Mouse (Mus musculus) liver, adult 2 months (tissue): ENCODE results near the gene Smarcd2. TPM values are rescaled to one million over a fixed set of nuclear protein-coding genes. Genes with fewer than 3 reads are reported as not detected.

Experiments
- DNase-seq: peaks from one replicate; pipeline ENCODE4 v3.0.0-alpha.2; 2011; ENCODE audit warnings: low read depth, low spot score; ENCODE audit errors: extremely low read depth
- H3K27ac ChIP-seq: fragments of 200-500 bp; replicated peaks from 2 replicates; pipeline ENCODE4 v1.5.1; 2012; ENCODE audit warnings: low read depth, mild to moderate bottlenecking, control low read depth, inconsistent platforms, low read length; ENCODE audit not compliant: insufficient read depth
- H3K27me3 ChIP-seq: fragments of 200-500 bp; 2 replicates; pipeline ENCODE4 v1.6.1; 2012; ENCODE audit warnings: mild to moderate bottlenecking, moderate library complexity, low read length, inconsistent platforms; ENCODE audit not compliant: control insufficient read depth, insufficient read depth
- H3K36me3 ChIP-seq: fragments of 200-500 bp; 2 replicates; pipeline ENCODE4 v1.6.1; 2012; ENCODE audit warnings: low read length, inconsistent platforms; ENCODE audit not compliant: control insufficient read depth, insufficient read depth
- H3K4me1 ChIP-seq: fragments of 200-500 bp; 2 replicates; pipeline ENCODE4 v1.6.1; 2011; ENCODE audit warnings: low read length; ENCODE audit not compliant: control insufficient read depth, insufficient read depth
- H3K4me3 ChIP-seq: fragments of 200-500 bp; 2 replicates; pipeline ENCODE4 v1.5.1; 2011; ENCODE audit warnings: low read depth, mild to moderate bottlenecking, control low read depth, low read length, moderate library complexity; ENCODE audit not compliant: insufficient read depth
- H3K79me2 ChIP-seq: fragments of 200-500 bp; 2 replicates; pipeline ENCODE4 v1.6.1; 2012; ENCODE audit warnings: inconsistent platforms, mild to moderate bottlenecking, low read length, moderate library complexity; ENCODE audit not compliant: control insufficient read depth, insufficient read depth
- H3K9ac ChIP-seq: fragments of 200-500 bp; 2 replicates; pipeline ENCODE4 v1.6.1; 2012; ENCODE audit warnings: low read depth, mild to moderate bottlenecking, control low read depth, inconsistent platforms, low read length
- CTCF ChIP-seq: fragments of 200-500 bp; IDR thresholded peaks from 2 replicates; pipeline ENCODE4 v1.5.1; 2011; ENCODE audit warnings: low read depth, low read length, control low read depth
- POLR2A ChIP-seq: fragments of 200-500 bp; IDR thresholded peaks from 2 replicates; pipeline ENCODE4 v1.6.1; 2011; ENCODE audit warnings: low read length, control low read depth; ENCODE audit not compliant: insufficient read depth; ENCODE audit errors: extremely low read depth
- WGBS: fragments of 180-500 bp; shearing (Covaris S2); methylation state at CpG from one replicate; pipeline ENCODE4 v1.1.7; 2018; 5-methylcytosine and 5-hydroxymethylcytosine counted together
- polyA plus RNA-seq: library from polyadenylated mRNA; depleted of rRNA; stranded (reverse); fragments of >200 nt; gene quantifications from 2 replicates; pipeline ENCODE4 v1.2.3, GENCODE M21; 2012
- total RNA-seq: library from RNA; depleted of rRNA; stranded (reverse); fragments of >200 nt; gene quantifications from 2 replicates; pipeline ENCODE4 v1.2.3, GENCODE M21; 2014

The Smarcd2 gene
- total and polyA plus RNA-seq, 2 experiments = 67.3 to 70.3 TPM

DNA sequence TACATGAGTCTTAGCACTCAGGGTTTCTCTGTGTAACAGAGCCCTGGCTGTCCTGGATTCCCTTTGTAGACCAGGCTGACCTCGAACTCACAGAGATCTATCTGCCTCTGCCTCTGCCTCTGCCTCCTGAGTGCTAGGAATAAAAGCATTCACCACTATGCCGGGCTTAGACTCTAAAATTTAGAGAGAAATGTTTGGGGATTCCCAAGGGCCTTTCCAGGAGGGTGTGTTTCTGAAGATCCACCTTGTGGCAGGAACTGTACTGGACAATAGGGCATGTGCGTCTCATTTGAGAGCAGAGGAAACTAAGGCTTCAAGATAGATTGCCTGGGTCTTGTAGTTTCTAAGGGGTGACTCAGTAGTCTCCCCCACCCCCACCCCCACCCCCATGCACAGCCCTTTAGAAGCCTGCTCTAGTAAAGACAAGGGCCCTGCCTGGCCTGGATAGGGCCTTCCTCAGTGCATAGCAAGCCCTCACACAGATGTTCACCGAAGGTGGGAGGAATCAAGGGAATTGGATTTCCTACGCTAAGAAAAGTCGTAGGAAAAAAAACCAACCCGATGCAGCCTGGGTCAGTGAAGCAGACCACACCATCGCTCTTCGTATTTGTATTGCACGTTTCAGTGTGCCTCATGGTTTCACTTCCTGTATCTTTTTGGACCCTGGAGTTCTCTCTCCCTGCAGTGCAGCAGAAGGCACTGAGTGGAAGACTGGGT is 32.7 kb upstream of the Smarcd2 start:
- no peaks in the 10 kb centered on the region for H3K79me2 ChIP-seq
- TF ChIP-seq CTCF = no peak
- TF ChIP-seq POLR2A = no peak
- no peaks in the 10 kb centered on the region for H3K27me3 ChIP-seq
- WGBS = 81% methylated on average over 10 of the region's 10 CpGs
- H3K4me1 ChIP-seq = no peaks in the 10 kb centered on the region
- H3K36me3 ChIP-seq = no peaks in the 10 kb centered on the region
- H3K27ac ChIP-seq = no peak overlapping the region
- H3K9ac ChIP-seq = no peak overlapping the region
- no peak overlapping the region for H3K4me3 ChIP-seq
- peak; percentile 7 for DNase-seq

DNA sequence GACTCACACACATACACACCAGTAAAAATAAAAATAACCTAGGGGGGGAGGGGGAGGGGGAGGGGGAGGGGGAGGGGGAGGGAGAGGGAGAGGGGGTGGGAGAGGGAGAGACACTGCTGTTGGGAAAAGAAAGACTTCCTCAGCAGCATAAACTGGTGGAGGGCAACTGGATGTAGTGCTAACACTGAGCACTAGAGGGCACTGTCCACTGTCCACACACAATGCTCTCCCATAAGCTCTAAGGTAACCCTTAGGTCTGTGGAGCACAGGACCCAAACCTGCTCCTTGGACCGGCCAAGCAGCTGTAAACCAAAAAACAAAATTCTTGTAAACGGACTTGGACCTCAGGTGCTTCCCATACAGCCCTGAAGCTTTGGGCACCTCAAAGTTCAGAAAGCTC is 29.9 kb upstream of the Smarcd2 start:
- Histone ChIP-seq H3K27ac (no peak overlapping the region), H3K27me3 (no peaks in the 10 kb centered on the region), H3K79me2 (no peaks in the 10 kb centered on the region), H3K4me3 (no peak overlapping the region), H3K9ac (no peak overlapping the region), H3K36me3 (no peaks in the 10 kb centered on the region), H3K4me1 (no peaks in the 10 kb centered on the region)
- peak; percentile 54 for DNase-seq
- TF ChIP-seq CTCF (peak; percentile 84), POLR2A (no peak)
- 5% methylated on average over 2 of the region's 2 CpGs for WGBS

DNA sequence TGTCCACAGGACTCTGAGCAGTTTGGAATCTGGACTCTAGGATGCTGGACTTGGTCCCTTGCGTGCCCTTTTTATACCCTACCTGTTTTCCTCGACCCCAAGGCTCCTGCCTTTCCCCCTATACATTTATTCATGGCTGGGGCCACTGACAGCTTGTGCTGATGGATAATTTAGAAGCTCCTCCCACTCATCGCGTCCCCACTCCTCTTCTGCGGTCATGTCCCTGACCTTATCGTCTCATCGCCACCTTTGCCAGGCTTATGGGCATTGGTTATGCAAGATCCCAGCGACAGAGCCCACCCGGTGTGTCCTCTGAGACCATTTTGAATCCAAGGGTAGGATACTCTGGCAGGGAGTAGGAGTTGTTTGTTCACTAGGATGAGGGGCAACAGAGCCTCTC is 29.0 kb upstream of the Smarcd2 start, which contains the start of gene Gh:
Gene Gh (minus strand): TSS at position 101 of the 400 bp plus-strand sequence.
- Histone ChIP-seq H3K27ac (no peak within 1 kb of the TSS), H3K36me3 (no peaks in the 10 kb centered on the region), H3K9ac (no peak within 1 kb of the TSS), H3K79me2 (no peaks in the 10 kb centered on the region), H3K4me1 (no peaks in the 10 kb centered on the region), H3K27me3 (no peaks in the 10 kb centered on the region), H3K4me3 (no peak within 1 kb of the TSS)
- no peak for DNase-seq
- 77% methylated on average over 9 of the region's 9 CpGs for WGBS
- TF ChIP-seq POLR2A (no peak), CTCF (no peak)

DNA sequence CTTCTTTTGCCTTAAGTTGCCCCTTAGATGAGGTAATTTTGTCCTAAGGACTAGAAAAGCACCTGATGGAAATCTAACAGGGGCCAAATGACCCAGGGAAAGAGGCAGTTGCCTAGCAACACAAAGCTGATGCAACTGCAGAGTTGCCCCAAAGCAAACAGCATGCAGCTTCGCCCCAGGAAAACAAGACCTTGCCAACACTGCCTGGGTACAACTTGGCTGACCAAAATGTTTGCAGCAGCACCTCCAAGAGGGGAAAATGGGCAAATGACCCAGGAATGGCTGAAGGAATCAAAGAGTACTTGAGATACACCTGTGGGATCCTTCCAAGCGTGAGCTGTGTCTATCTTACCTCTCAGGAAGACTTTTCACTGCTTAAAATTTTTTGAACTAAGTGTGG is 19.1 kb upstream of the Smarcd2 start:
- TF ChIP-seq CTCF (no peak), POLR2A (no peak)
- Histone ChIP-seq H3K4me1 (no peaks in the 10 kb centered on the region), H3K9ac (no peak overlapping the region), H3K36me3 (no peaks in the 10 kb centered on the region), H3K79me2 (no peaks in the 10 kb centered on the region), H3K27ac (no peak overlapping the region), H3K4me3 (no peak overlapping the region), H3K27me3 (no peaks in the 10 kb centered on the region)
- 62% methylated on average over 2 of the region's 2 CpGs for WGBS
- DNase-seq = peak; percentile 75

DNA sequence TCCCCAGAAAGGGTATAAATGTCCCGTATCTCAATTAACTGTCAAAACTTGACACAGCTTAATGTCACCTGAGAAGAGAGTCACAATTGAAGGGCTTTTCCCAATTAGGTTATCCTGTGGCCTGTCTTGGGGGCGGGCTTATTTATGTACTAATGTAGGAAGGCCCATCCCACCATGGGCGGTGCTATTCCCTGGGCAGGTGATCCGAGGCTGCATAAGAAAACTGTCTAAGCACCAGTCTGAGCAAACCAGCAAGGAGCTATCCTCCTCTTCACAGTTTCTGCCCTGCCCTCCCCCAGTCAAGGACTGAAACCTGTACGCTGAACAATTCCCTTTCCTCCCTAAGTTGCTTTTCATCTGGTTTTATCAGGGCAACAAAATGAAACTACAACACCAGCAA is 17.6 kb upstream of the Smarcd2 start:
- H3K4me3 ChIP-seq = no peak overlapping the region
- DNase-seq = no peak
- TF ChIP-seq POLR2A = no peak
- TF ChIP-seq CTCF = no peak
- H3K27ac ChIP-seq = no peak overlapping the region
- WGBS = 95% methylated on average over 5 of the region's 5 CpGs
- H3K79me2 ChIP-seq = no peaks in the 10 kb centered on the region
- no peaks in the 10 kb centered on the region for H3K27me3 ChIP-seq
- H3K9ac ChIP-seq = no peak overlapping the region
- H3K36me3 ChIP-seq = no peaks in the 10 kb centered on the region
- H3K4me1 ChIP-seq = no peaks in the 10 kb centered on the region

DNA sequence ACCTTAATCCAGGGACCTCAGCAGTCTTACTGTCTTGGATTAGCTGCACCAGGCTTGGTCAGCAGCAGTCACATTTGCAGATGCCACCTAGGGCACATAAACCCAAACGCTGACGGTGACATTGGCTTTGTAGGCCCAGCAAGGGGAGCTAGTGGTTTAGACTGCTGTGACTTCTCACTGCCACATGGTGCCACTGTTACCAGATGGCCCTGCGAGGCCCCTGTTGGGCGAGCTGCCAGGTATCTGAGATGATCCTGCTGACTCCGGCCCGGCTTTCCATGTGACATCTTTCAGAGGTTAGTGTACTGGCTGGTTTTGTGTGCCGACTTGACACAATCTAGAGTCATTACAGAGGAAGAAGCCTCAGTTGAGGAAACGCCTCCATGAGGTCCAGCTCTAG is 16.6 kb upstream of the Smarcd2 start:
- TF ChIP-seq CTCF (peak; percentile 49), POLR2A (no peak)
- DNase-seq = peak; percentile 45

More for the DNA sequence above, 16.6 kb upstream of the Smarcd2 start:
- no peak overlapping the region for H3K9ac ChIP-seq
- no peaks in the 10 kb centered on the region for H3K79me2 ChIP-seq
- no peak overlapping the region for H3K27ac ChIP-seq
- H3K27me3 ChIP-seq = no peaks in the 10 kb centered on the region
- no peaks in the 10 kb centered on the region for H3K4me1 ChIP-seq
- WGBS = 28% methylated on average over 8 of the region's 8 CpGs
- H3K36me3 ChIP-seq = no peaks in the 10 kb centered on the region
- no peak overlapping the region for H3K4me3 ChIP-seq
